Mouse (Mus musculus) C2C12 (cell line): ENCODE results near the gene Plppr2. TPM values are rescaled to one million over a fixed set of nuclear protein-coding genes. Genes with fewer than 3 reads are reported as not detected.

Experiments used
- H3K27me3 ChIP-seq: one replicate; pipeline ENCODE4 v1.6.1; 2011; ENCODE audit not compliant: control insufficient read depth, insufficient read depth, insufficient read length
- H3K36me3 ChIP-seq: one replicate; pipeline ENCODE4 v1.6.1; 2011; ENCODE audit not compliant: control insufficient read depth, insufficient read depth
- H3K4me3 ChIP-seq: one replicate; pipeline ENCODE4 v1.5.1; 2011; ENCODE audit warnings: mild to moderate bottlenecking, control low read depth; ENCODE audit not compliant: poor library complexity, insufficient read depth, severe bottlenecking
- H3K79me2 ChIP-seq: one replicate; pipeline ENCODE4 v1.6.1; 2011; ENCODE audit not compliant: control insufficient read depth, insufficient read depth
- H3K79me3 ChIP-seq: one replicate; pipeline ENCODE4 v1.6.1; 2011; ENCODE audit warnings: low read depth, control low read depth
- H3ac ChIP-seq: one replicate; pipeline ENCODE3; 2011; ENCODE audit warnings: low read depth; ENCODE audit not compliant: control insufficient read depth, insufficient read length
- CEBPB ChIP-seq: IDR thresholded peaks from one replicate; pipeline ENCODE4 v1.6.1; 2011; ENCODE audit warnings: low read depth, mild to moderate bottlenecking, control low read depth, moderate library complexity
- CTCF ChIP-seq: IDR thresholded peaks from one replicate; pipeline ENCODE4 v1.5.1; 2011; ENCODE audit not compliant: control insufficient read depth, insufficient read depth, insufficient read length
- FOSL1 ChIP-seq: IDR thresholded peaks from one replicate; pipeline ENCODE4 v1.8.0; 2011; ENCODE audit warnings: mild to moderate bottlenecking, low read length; ENCODE audit not compliant: poor library complexity, insufficient read depth, severe bottlenecking
- MAX ChIP-seq: IDR thresholded peaks from one replicate; pipeline ENCODE4 v1.6.1; 2011; ENCODE audit warnings: mild to moderate bottlenecking, control low read depth
- MYOD1 ChIP-seq: IDR thresholded peaks from one replicate; pipeline ENCODE4 v1.6.1; 2011; ENCODE audit warnings: low read depth; ENCODE audit not compliant: control insufficient read depth, insufficient read length
- MYOG ChIP-seq: IDR thresholded peaks from one replicate; pipeline ENCODE4 v1.6.1; 2011; ENCODE audit not compliant: control insufficient read depth, insufficient read length; ENCODE audit errors: extremely low read depth
- USF1 ChIP-seq: IDR thresholded peaks from one replicate; pipeline ENCODE4 v1.6.1; 2011; ENCODE audit warnings: low read depth, mild to moderate bottlenecking, control low read depth, moderate library complexity
- polyA plus RNA-seq: library from polyadenylated mRNA; unstranded; fragments of >200 nt; fragmentation: generic; extraction: Trizol; gene quantifications from one replicate; pipeline ENCODE4 v1.2.1, GENCODE M21; 2012; ENCODE audit warnings: missing spikeins

Plppr2 gene
- polyA plus RNA-seq, 1 experiment, result 11.6 TPM

DNA sequence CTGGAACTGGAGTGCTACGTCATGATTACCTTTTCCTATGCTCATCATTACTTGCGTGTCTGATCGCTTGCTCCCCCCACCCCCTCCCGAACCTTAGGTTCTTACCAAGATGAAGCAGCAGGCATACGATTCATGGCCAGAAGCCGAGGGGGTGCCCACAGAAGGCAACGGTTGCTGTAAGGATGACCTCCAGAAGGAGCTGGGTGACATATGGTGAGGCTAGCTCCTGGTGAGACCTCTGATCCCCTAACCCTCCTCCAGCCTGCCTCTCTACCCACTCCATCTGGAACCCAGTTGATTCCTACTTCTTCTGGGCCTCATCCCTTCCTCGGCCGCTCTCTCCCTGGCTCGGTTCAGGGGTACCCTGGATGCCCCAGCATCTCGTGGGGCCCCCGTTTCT lies 2.8 kb upstream of the Plppr2 start:
- no peak for TF ChIP-seq CTCF
- no peak for TF ChIP-seq MYOD1
- TF ChIP-seq FOSL1, result no peak
- TF ChIP-seq CEBPB, result no peak
- no peak for TF ChIP-seq MAX
- no peak for TF ChIP-seq MYOG
- TF ChIP-seq USF1, result no peak

DNA sequence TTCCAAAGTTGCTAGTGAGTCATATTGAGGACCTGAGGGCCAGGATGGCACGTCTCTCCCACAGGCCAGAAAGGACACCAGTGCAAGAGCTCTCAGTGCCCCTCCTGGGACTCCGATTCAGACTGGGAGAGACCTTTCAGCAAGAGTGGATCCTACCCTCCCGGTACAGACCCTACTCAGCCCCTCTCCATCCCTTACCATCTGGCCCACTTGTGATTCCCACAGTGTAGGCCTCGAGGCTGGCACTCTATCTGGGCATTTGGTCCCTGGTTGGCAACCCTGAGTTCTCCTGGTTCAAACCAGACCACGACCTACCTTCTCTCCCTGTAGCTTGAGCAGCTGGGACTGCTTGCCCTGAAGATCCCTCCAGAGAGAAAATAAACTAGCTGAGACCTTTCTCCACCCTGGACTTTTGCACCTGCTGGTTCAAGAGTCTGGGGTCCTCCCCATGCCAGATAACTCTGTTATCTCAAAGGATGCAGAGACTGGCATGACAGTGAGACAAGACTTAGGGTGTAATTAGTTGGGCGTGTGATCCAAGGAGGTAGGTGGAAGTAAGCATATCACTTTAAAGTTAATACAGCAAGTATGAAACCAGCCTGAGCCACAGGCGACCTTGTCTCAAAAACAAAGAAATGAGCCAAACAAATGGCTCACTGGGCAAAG lies 1.2 kb upstream of the Plppr2 start:
- TF ChIP-seq CEBPB (no peak), MYOD1 (no peak), MAX (no peak), USF1 (no peak), FOSL1 (no peak), CTCF (no peak), MYOG (no peak)
- Histone ChIP-seq H3K79me3 (no peaks in the 10 kb centered on the region), H3K36me3 (no peaks in the 10 kb centered on the region), H3K27me3 (no peaks in the 10 kb centered on the region), H3K4me3 (no peak overlapping the region), H3K79me2 (no peaks in the 10 kb centered on the region), H3ac (no peak overlapping the region)

More for the DNA sequence above, 2.8 kb upstream of the Plppr2 start:
- no peaks in the 10 kb centered on the region for H3K79me2 ChIP-seq
- H3K79me3 ChIP-seq, result no peaks in the 10 kb centered on the region
- H3ac ChIP-seq, result no peak overlapping the region
- no peak overlapping the region for H3K4me3 ChIP-seq
- no peaks in the 10 kb centered on the region for H3K36me3 ChIP-seq
- no peaks in the 10 kb centered on the region for H3K27me3 ChIP-seq

DNA sequence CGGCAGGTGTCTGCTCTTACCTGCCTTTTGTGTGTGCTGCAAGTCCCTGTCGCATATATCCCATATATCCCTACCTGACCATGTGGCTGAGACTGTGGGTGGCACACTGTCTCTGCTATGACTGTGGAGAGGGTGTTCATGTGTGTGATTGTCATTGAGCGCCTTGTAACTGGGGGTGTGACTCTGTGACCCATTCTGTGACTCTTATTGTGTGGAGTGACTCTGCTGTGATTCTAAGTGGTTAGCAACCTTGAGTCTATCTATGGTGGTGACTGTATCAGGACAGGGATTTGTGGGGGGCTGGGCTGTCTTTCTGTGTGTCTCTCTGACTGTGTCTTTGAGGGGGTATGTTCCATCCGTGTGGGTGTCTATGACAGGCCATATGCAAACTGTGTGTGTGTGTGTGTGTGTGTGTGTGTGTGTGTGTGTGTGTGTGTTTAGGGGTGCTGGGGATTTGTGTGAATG lies 910 bp downstream of the Plppr2 start:
- H3K4me3 ChIP-seq, result no peak overlapping the region
- H3K79me2 ChIP-seq, result no peaks in the 10 kb centered on the region
- no peaks in the 10 kb centered on the region for H3K27me3 ChIP-seq
- no peaks in the 10 kb centered on the region for H3K79me3 ChIP-seq
- no peak overlapping the region for H3ac ChIP-seq
- H3K36me3 ChIP-seq, result no peaks in the 10 kb centered on the region
- no peak for TF ChIP-seq MYOG
- no peak for TF ChIP-seq CTCF
- TF ChIP-seq CEBPB, result no peak
- TF ChIP-seq MYOD1, result no peak
- no peak for TF ChIP-seq USF1
- TF ChIP-seq MAX, result no peak
- no peak for TF ChIP-seq FOSL1

DNA sequence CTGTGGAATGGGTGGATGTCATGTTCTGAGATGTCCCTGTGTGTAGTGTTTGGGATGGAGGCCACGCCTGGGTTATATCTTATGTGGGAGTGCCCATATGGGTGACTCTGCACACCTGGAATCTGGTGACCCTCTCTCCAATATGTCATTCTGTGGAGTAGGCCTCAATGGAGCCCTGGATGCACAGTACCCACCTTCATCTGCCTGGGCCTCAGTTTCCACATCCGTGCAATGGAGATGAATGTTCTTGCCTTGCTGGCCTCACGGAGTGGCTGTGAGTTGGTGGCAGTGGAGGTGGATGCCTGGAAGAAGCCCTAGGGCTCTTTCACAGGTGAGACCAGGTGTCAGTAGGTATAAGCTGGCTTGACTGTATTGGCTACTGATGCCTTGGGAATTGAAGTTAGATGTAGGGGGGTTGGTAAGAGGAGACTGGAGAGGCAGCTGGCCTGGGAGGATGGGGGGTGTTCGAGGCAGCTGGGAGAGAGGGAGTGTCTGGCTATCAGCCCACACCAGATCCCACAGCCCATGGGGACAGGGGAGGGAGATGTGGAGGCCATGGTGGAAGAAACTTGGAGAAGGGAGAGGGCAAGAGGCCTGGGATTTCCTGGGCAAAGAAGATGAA lies 1.5 kb downstream of the Plppr2 start:
- no peaks in the 10 kb centered on the region for H3K27me3 ChIP-seq

DNA sequence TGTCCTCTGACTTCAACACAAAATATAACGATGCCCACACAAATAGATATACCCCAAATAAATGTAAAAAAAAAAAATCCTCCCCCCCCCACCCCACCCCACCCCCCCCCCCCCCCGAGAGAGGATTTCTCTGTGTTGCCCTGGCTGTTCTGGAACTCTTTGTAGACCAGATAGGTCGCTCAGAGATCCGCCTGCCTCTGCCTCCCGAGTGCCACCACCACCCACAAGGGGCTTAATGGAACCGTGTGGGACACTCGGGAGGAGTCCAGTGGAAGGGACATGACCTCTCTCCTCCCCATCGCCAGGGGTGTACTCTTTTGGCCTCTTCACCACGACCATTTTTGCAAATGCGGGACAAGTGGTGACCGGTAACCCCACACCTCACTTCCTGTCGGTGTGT lies 6.2 kb downstream of the Plppr2 start:
- Histone ChIP-seq H3K79me3 (no peaks in the 10 kb centered on the region), H3ac (no peak overlapping the region), H3K27me3 (no peaks in the 10 kb centered on the region), H3K79me2 (no peaks in the 10 kb centered on the region), H3K4me3 (no peak overlapping the region), H3K36me3 (no peaks in the 10 kb centered on the region)
- TF ChIP-seq CTCF (no peak), FOSL1 (no peak), CEBPB (no peak), MYOG (no peak), MYOD1 (no peak), USF1 (no peak), MAX (no peak)

More for the DNA sequence above, 1.5 kb downstream of the Plppr2 start:
- Histone ChIP-seq H3K4me3 (no peak overlapping the region), H3K79me3 (no peaks in the 10 kb centered on the region), H3ac (no peak overlapping the region), H3K36me3 (no peaks in the 10 kb centered on the region), H3K79me2 (no peaks in the 10 kb centered on the region)
- TF ChIP-seq USF1 (no peak), MYOD1 (no peak), CTCF (no peak), MAX (no peak), FOSL1 (no peak), MYOG (no peak), CEBPB (no peak)

DNA sequence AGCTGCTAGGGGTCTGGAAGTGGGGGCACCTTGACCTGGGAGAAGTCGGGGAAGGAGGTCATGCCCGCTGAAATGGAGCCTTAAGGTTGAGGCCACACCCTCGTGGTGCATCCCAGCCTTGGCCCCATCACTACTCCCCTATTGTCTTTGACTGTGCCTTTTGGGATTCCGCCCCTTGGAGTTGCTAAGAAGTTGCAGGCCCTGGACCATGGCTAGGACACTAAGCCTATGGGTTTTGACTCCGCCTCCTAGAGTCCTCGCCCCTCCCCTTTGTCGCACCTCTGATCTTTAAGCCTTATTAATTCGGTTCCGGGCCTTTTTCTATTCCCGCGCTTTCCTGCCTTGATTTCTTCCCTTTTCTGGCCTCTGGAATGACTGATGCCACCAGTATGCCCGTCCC lies 6.8 kb downstream of the Plppr2 start:
- Histone ChIP-seq H3K4me3 (no peak overlapping the region), H3K79me3 (no peaks in the 10 kb centered on the region), H3K36me3 (no peaks in the 10 kb centered on the region), H3ac (no peak overlapping the region), H3K79me2 (no peaks in the 10 kb centered on the region), H3K27me3 (no peaks in the 10 kb centered on the region)
- TF ChIP-seq FOSL1, result no peak
- TF ChIP-seq MYOG, result no peak
- TF ChIP-seq USF1, result no peak
- no peak for TF ChIP-seq MYOD1
